ENCODE assay signal across 15 mouse cellular contexts in genomic region chr4:126065241-126065640, GRCm38 (mm10). TPM values are rescaled to one million over a fixed set of nuclear protein-coding genes. Genes with fewer than 3 reads are reported as not detected.
DNase-seq lines count a peak whose midpoint lies in the region; ATAC-seq lines count a peak whose summit lies in the region.
"Had no signal": no experiment of that assay in that cellular context is flagged by ENCODE, and none has a peak within 500 bp of the region (broad histone marks: within the 10 kb centered on the region; RNA-seq: fewer than 3 reads in every experiment).

No protein-coding gene starts in this region.

- no peak overlapping the region for H3K9ac ChIP-seq in liver, embryonic 16.5 days (ENCODE audit: low read depth, low read length)
- H3K9ac ChIP-seq: forebrain, embryonic 15.5 days; liver, embryonic 14.5 days had no signal

- WGBS in liver, embryonic 16.5 days (ENCODE audit: insufficient replicate concordance): 48% methylated on average over 7 of the region's 7 CpGs

- no peak overlapping the region for H3K27ac ChIP-seq in liver, embryonic 16.5 days (ENCODE audit: low read length)
- H3K27ac ChIP-seq: forebrain, embryonic 15.5 days; liver, embryonic 14.5 days had no signal

- DNase-seq in adrenal gland, postnatal 25 days: peak; percentile 23
- DNase-seq in adrenal gland, postnatal 4 days (ENCODE audit: low spot score in 2 of 2): no peak
- peak; percentile 29 for DNase-seq in ovary, postnatal 36 days (ENCODE audit: low spot score)
- no peak for DNase-seq in ovary, postnatal 14 days (ENCODE audit: low spot score)
- peak; percentile 53 for DNase-seq in telencephalon, adult 2 months (ENCODE audit: low read depth, low spot score)
- no peak for DNase-seq in embryo, embryonic 10.5 days (ENCODE audit: low spot score)
- DNase-seq in cerebellum, postnatal 36 days: no peak
- DNase-seq: cerebellum, adult 9-11 months; heart, adult 11 months; heart, postnatal 4 days; kidney, adult 11 months had no signal

- H3K4me2 ChIP-seq in liver, embryonic 16.5 days (ENCODE audit: low read depth, low read length): no peak overlapping the region
- H3K4me2 ChIP-seq: forebrain, embryonic 15.5 days had no signal

- ATAC-seq in liver, embryonic 16.5 days (ENCODE audit: low read depth): 0 out of 2 replicates have a peak, but pooled peaks have one; percentile 37
- ATAC-seq: forebrain, embryonic 15.5 days; midbrain, embryonic 16.5 days had no signal

- no peak overlapping the region for H3K4me3 ChIP-seq in liver, embryonic 16.5 days (ENCODE audit: low read depth, low read length)
- H3K4me3 ChIP-seq: forebrain, embryonic 15.5 days had no signal

- H3K36me3 ChIP-seq in liver, embryonic 16.5 days (ENCODE audit: control insufficient read depth, insufficient read depth): no peaks in the 10 kb centered on the region
- H3K36me3 ChIP-seq: forebrain, embryonic 15.5 days had no signal

- H3K27me3 ChIP-seq in liver, embryonic 16.5 days (ENCODE audit: control insufficient read depth, insufficient read depth, low read depth, low read length): no peaks in the 10 kb centered on the region
- H3K27me3 ChIP-seq: forebrain, embryonic 15.5 days had no signal

- no peaks in the 10 kb centered on the region for H3K4me1 ChIP-seq in liver, embryonic 16.5 days (ENCODE audit: control insufficient read depth, low read depth, low read length)

- no peaks in the 10 kb centered on the region for H3K9me3 ChIP-seq in liver, embryonic 16.5 days (replicated peaks; ENCODE audit: control insufficient read depth, low read length)
- H3K9me3 ChIP-seq: forebrain, embryonic 15.5 days had no signal

RNA-seq across cellular contexts. Expression of gene Oscp1, which starts 6.9 kb away (rescaled TPM):
- total RNA-seq in adrenal gland, postnatal 25 days (2021): 7.2 and 12.2 TPM in 2 replicates
- 10 to 100 TPM; 12.3 to 15.7 TPM for total RNA-seq in adrenal gland, postnatal 4 days (2021)
- 1.4 TPM in 2 replicates for polyA plus RNA-seq in liver, embryonic 16.5 days (2015; fragmentation: Nextera tagmentation; extraction: Ambion mirVana)

RNA-seq across cellular contexts. Expression of gene Mrps15, which starts 18.5 kb away (rescaled TPM):
- total RNA-seq in adrenal gland, postnatal 25 days (2021): 74.4 and 98.0 TPM in 2 replicates
- total RNA-seq in adrenal gland, postnatal 4 days (2021): 10 to 100 TPM; 72.5 to 73.9 TPM
- polyA plus RNA-seq in liver, embryonic 16.5 days (2015; fragmentation: Nextera tagmentation; extraction: Ambion mirVana): 65.7 and 69.9 TPM in 2 replicates

RNA-seq across cellular contexts. Expression of gene Lsm10, which starts 31.2 kb away (rescaled TPM):
- 45.4 and 48.0 TPM in 2 replicates for total RNA-seq in adrenal gland, postnatal 25 days (2021)
- total RNA-seq in adrenal gland, postnatal 4 days (2021): 10 to 100 TPM; 26.7 to 27.1 TPM
- 23.3 and 25.3 TPM in 2 replicates for polyA plus RNA-seq in liver, embryonic 16.5 days (2015; fragmentation: Nextera tagmentation; extraction: Ambion mirVana)

RNA-seq across cellular contexts. Expression of gene Stk40, which starts 38.5 kb away (rescaled TPM):
- total RNA-seq in adrenal gland, postnatal 25 days (2021): 41.2 and 43.1 TPM in 2 replicates
- total RNA-seq in adrenal gland, postnatal 4 days (2021): 10 to 100 TPM; 25.9 to 30.5 TPM
- polyA plus RNA-seq in liver, embryonic 16.5 days (2015; fragmentation: Nextera tagmentation; extraction: Ambion mirVana): 12.7 and 12.9 TPM in 2 replicates

RNA-seq across cellular contexts. Expression of gene Csf3r, which starts 40.9 kb away (rescaled TPM):
- total RNA-seq in adrenal gland, postnatal 25 days (2021): 0.88 and 1.5 TPM in 2 replicates
- 1 to 10 TPM; 2.0 to 2.3 TPM for total RNA-seq in adrenal gland, postnatal 4 days (2021)
- 4.5 and 5.5 TPM in 2 replicates for polyA plus RNA-seq in liver, embryonic 16.5 days (2015; fragmentation: Nextera tagmentation; extraction: Ambion mirVana)

Comparison
In these comparisons a context has a peak if more than half of its experiments do, and no peak if none do; other contexts are left out.
1. DNase-seq: peak in adrenal gland, postnatal 25 days (single experiment), ovary, postnatal 36 days (single experiment) and telencephalon, adult 2 months (single experiment); none in adrenal gland, postnatal 4 days (0 of 2), ovary, postnatal 14 days (single experiment), embryo, embryonic 10.5 days (single experiment) and cerebellum, postnatal 36 days (0 of 2).